Mouse (Mus musculus) kidney, embryonic 14.5 days (tissue): ENCODE measurements around the gene Ccdc188. TPM values are rescaled to one million over a fixed set of nuclear protein-coding genes. Genes with fewer than 3 reads are reported as not detected.

ENCODE experiments used
- ATAC-seq: fragments of 200-750 bp; cut with Nextera tagmentation; 2 replicates; pipeline ENCODE4 v1.8.0; 2017; ENCODE audit warnings: moderate number of reproducible peaks, mild to moderate bottlenecking, moderate TSS enrichment, moderate library complexity; ENCODE audit not compliant: low FRiP score, low TSS enrichment
- H3K27ac ChIP-seq: fragments of 300-500 bp; sonication (generic); 2 replicates; pipeline ENCODE4 v1.5.1; 2014; ENCODE audit warnings: low read depth, mild to moderate bottlenecking, low read length, moderate library complexity, mixed read lengths
- H3K27me3 ChIP-seq: fragments of 300-500 bp; sonication (generic); 2 replicates; pipeline ENCODE4 v1.6.1; 2014; ENCODE audit warnings: mild to moderate bottlenecking, low read length; ENCODE audit not compliant: control insufficient read depth, insufficient read depth
- H3K36me3 ChIP-seq: fragments of 300-500 bp; sonication (generic); 2 replicates; pipeline ENCODE4 v1.6.1; 2014; ENCODE audit warnings: low read length, mixed read lengths; ENCODE audit not compliant: control insufficient read depth, insufficient read depth
- H3K4me1 ChIP-seq: fragments of 300-500 bp; sonication (generic); 2 replicates; pipeline ENCODE4 v1.6.1; 2014; ENCODE audit warnings: low read length, mixed read lengths; ENCODE audit not compliant: control insufficient read depth, insufficient read depth
- H3K4me2 ChIP-seq: fragments of 300-500 bp; sonication (generic); replicated peaks from 2 replicates; pipeline ENCODE4 v1.6.1; 2014; ENCODE audit warnings: low read depth, mild to moderate bottlenecking, low read length
- H3K4me3 ChIP-seq: fragments of 300-500 bp; sonication (generic); 2 replicates; pipeline ENCODE4 v1.5.1; 2014; ENCODE audit warnings: mild to moderate bottlenecking, low read length
- H3K9ac ChIP-seq: fragments of 300-500 bp; sonication (generic); 2 replicates; pipeline ENCODE4 v1.6.1; 2014; ENCODE audit warnings: low read depth, mild to moderate bottlenecking, low read length, moderate library complexity
- H3K9me3 ChIP-seq: fragments of 300-500 bp; sonication (generic); 2 replicates; pipeline ENCODE4 v1.6.1; 2016; ENCODE audit warnings: low read length; ENCODE audit not compliant: control insufficient read depth
- WGBS: fragments of 180-500 bp; shearing (Covaris S2); extraction: QIAGEN DNeasy Blood & Tissue Kit; methylation state at CpG from one replicate; pipeline ENCODE4 v1.1.7; 2014; 5-methylcytosine and 5-hydroxymethylcytosine counted together
- polyA plus RNA-seq: library from polyadenylated mRNA; unstranded; fragments of >200 nt; fragmentation: Nextera tagmentation; extraction: Ambion mirVana; gene quantifications from 2 replicates; pipeline ENCODE4 v1.2.1, GENCODE M21; 2014

The Ccdc188 gene
- not detected in 2 replicates for polyA plus RNA-seq

GRCm38 (mm10) chr16:18217579-18217978 lies at the start of gene Ccdc188:
Gene Ccdc188, plus strand, starts transcription at chr16:18217879.
- Histone ChIP-seq H3K27me3 (no peaks in the 10 kb centered on the region), H3K9ac (no peak within 1 kb of the TSS), H3K4me3 (no peak within 1 kb of the TSS), H3K27ac (no peak within 1 kb of the TSS), H3K9me3 (no peaks in the 10 kb centered on the region), H3K4me1 (peaks cover 12% of the 10 kb centered on the region), H3K36me3 (peaks cover 3% of the 10 kb centered on the region), H3K4me2 (no peak within 1 kb of the TSS)
- 92% methylated on average over 4 of the region's 4 CpGs for WGBS
- no peak for ATAC-seq

DNA sequence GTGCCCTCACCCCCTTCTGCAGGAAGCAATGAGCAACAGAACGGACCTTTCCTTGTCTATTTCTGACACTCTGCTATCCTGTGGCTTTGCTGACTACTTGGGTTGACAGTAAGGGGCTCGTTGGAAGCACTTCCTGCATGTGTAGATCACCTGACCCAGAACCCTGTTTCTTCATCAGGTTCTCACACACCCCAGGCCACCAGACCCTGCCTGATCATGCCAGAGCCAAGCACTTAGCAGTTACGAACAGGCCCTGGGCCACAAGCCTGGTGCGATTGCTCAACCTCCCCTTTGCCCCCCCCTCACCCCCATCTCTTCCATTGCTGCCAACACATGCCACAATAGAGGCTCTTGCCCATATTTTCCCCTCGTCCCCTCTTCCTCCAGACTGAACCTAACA lies 48.5 kb upstream of the Ccdc188 start:
- Histone ChIP-seq H3K36me3 (no peaks in the 10 kb centered on the region), H3K4me2 (no peak overlapping the region), H3K27me3 (no peaks in the 10 kb centered on the region), H3K9me3 (no peaks in the 10 kb centered on the region), H3K4me3 (no peak overlapping the region), H3K27ac (no peak overlapping the region), H3K4me1 (no peaks in the 10 kb centered on the region), H3K9ac (no peak overlapping the region)
- 81% methylated on average over 5 of the region's 5 CpGs for WGBS
- ATAC-seq, result no peak

GRCm38 (mm10) chr16:18169776-18170175 lies 47.9 kb upstream of the Ccdc188 start:
- no peak overlapping the region for H3K4me3 ChIP-seq
- no peaks in the 10 kb centered on the region for H3K9me3 ChIP-seq
- H3K4me1 ChIP-seq, result no peaks in the 10 kb centered on the region
- no peaks in the 10 kb centered on the region for H3K27me3 ChIP-seq
- H3K36me3 ChIP-seq, result no peaks in the 10 kb centered on the region
- H3K27ac ChIP-seq, result no peak overlapping the region
- ATAC-seq, result no peak
- 94% methylated on average over 3 of the region's 3 CpGs for WGBS
- no peak overlapping the region for H3K4me2 ChIP-seq
- no peak overlapping the region for H3K9ac ChIP-seq

- Histone ChIP-seq H3K27ac (no peak overlapping the region), H3K27me3 (no peaks in the 10 kb centered on the region), H3K9me3 (no peaks in the 10 kb centered on the region), H3K4me2 (no peak overlapping the region), H3K4me3 (no peak overlapping the region), H3K9ac (no peak overlapping the region), H3K4me1 (peaks cover 4% of the 10 kb centered on the region; the same call in 1 of the 2 replicates), H3K36me3 (no peaks in the 10 kb centered on the region)
- 12% methylated on average over 7 of the region's 7 CpGs for WGBS
- no peak for ATAC-seq
Measured at GRCm38 (mm10) chr16:18172266-18172855, 45.3 kb upstream of the Ccdc188 start.

GRCm38 (mm10) chr16:18173231-18173630 lies 44.4 kb upstream of the Ccdc188 start:
- H3K9me3 ChIP-seq, result no peaks in the 10 kb centered on the region
- 80% methylated on average over 9 of the region's 9 CpGs for WGBS
- no peak overlapping the region for H3K4me2 ChIP-seq
- ATAC-seq, result no peak
- H3K4me3 ChIP-seq, result no peak overlapping the region
- peaks cover 4% of the 10 kb centered on the region; the same call in 1 of the 2 replicates for H3K4me1 ChIP-seq
- H3K27me3 ChIP-seq, result no peaks in the 10 kb centered on the region
- no peaks in the 10 kb centered on the region for H3K36me3 ChIP-seq
- H3K27ac ChIP-seq, result no peak overlapping the region
- no peak overlapping the region for H3K9ac ChIP-seq

- Histone ChIP-seq H3K4me1 (peaks cover 4% of the 10 kb centered on the region; the same call in 1 of the 2 replicates), H3K9me3 (no peaks in the 10 kb centered on the region), H3K27ac (no peak overlapping the region), H3K27me3 (no peaks in the 10 kb centered on the region), H3K36me3 (no peaks in the 10 kb centered on the region), H3K4me3 (no peak overlapping the region), H3K9ac (no peak overlapping the region), H3K4me2 (no peak overlapping the region)
- no peak for ATAC-seq
- 76% methylated on average over 11 of the region's 11 CpGs for WGBS
Measured at GRCm38 (mm10) chr16:18173788-18174187, 43.9 kb upstream of the Ccdc188 start.

DNA sequence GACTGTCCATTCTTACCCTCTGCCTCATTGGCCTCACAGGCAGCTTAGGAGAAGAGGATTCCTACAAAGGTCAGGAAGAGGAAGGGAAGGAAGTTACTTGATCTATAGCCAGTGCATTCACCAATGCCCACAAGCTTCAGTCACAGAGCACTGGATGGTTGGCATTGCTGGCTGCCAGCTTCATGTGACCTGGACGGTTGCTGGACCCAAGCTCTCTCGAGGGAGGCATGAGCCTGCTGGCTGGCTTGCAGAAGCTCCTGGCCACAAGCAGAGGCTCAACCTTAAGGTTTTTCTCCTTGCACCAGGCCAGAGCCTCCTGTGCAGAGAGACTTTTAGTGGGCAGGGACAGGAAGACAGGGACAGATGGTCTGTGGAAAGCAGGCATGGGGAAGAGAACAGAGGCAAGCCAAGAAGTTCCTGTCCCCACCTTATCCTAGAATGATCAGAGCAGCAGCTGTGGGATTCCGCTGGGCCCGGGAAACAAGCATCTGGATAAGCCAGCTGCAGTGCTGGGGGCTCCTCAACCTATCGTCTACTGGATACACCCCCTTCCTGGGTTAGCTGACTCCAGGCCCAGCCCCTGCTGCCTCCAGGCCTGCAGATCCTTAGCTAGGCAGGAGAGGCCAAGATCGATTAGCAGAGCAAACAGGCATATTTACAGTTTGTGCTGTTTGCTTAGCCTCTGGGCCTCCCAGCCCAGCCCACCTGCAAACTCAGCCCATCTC lies 41.7 kb upstream of the Ccdc188 start:
- Histone ChIP-seq H3K9me3 (no peaks in the 10 kb centered on the region), H3K27me3 (0 out of 2 replicates have a peak, but pooled peaks cover 2% of the 10 kb centered on the region), H3K36me3 (no peaks in the 10 kb centered on the region), H3K4me3 (no peak overlapping the region), H3K4me1 (peaks cover 8% of the 10 kb centered on the region), H3K27ac (no peak overlapping the region), H3K4me2 (no peak overlapping the region), H3K9ac (no peak overlapping the region)
- 33% methylated on average over 6 of the region's 6 CpGs for WGBS
- ATAC-seq, result no peak

DNA sequence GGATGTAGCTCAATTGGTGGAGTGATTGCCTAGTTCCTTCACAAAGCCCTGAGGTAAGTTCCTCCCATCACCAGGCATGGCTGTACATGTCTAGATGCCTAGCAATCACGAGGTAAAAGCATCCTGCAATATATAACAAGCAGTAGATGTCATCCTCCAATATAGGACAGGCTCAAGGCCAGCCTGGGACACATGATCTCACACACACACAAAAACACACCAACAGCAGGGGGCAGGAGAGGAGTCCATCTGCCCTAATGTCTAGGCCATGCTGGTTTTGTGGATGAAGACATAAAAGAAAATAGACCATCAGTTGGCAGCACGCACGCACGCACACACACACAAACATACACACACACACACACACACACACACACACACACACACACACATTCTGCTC lies 40.9 kb upstream of the Ccdc188 start:
- Histone ChIP-seq H3K9ac (no peak overlapping the region), H3K27ac (no peak overlapping the region), H3K4me2 (no peak overlapping the region), H3K36me3 (no peaks in the 10 kb centered on the region), H3K27me3 (0 out of 2 replicates have a peak, but pooled peaks cover 2% of the 10 kb centered on the region), H3K9me3 (no peaks in the 10 kb centered on the region), H3K4me1 (peaks cover 15% of the 10 kb centered on the region), H3K4me3 (no peak overlapping the region)
- WGBS, result 79% methylated on average over 4 of the region's 4 CpGs
- ATAC-seq, result no peak

GRCm38 (mm10) chr16:18179591-18179990 lies 38.1 kb upstream of the Ccdc188 start:
- peaks cover 15% of the 10 kb centered on the region for H3K4me1 ChIP-seq
- no peaks in the 10 kb centered on the region for H3K9me3 ChIP-seq
- no peaks in the 10 kb centered on the region for H3K36me3 ChIP-seq
- 40% methylated on average over 2 of the region's 2 CpGs for WGBS
- 0 out of 2 replicates have a peak, but pooled peaks cover 2% of the 10 kb centered on the region for H3K27me3 ChIP-seq
- H3K27ac ChIP-seq, result no peak overlapping the region
- no peak overlapping the region for H3K4me3 ChIP-seq
- H3K4me2 ChIP-seq, result no peak overlapping the region
- no peak for ATAC-seq
- H3K9ac ChIP-seq, result no peak overlapping the region
